Mouse (Mus musculus): Measurements from ENCODE around the gene Dtnbp1. TPM values are rescaled to one million over a fixed set of nuclear protein-coding genes. Genes with fewer than 3 reads are reported as not detected.

The Dtnbp1 gene
- total RNA-seq, 2 experiments from 2014 or later = 55.4 to 67.5 TPM

DNA sequence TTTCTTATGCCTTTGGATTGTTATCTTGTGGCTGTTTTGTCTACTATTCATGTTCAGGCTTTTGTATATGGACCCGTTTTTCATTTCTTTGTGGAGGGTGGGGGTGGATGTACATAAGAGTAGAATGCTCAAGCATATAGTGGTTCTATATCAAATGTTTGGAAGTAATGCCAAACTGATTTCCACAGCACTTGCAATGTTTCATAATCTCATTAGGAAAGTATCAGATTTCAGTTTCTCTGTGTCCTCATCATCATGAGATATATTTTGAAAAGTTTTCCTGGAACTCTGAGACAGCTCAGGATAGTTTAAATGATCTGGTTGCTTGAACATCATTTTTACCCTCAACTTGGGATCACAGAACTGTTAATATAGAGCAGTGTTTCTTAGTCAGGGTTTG, 27.8 kb upstream of the Dtnbp1 start:
- no peak for DNase-seq
- intact Hi-C loops (cut with DNase I) = loop anchor here (2.0 to 5.0 kb wide), 3 partner anchors 363 to 447 kb away; no protein-coding TSS in a partner anchor
- no peak for TF ChIP-seq CTCF (IDR thresholded peaks at IDR 0.05)
- Histone ChIP-seq H3K27ac (no peak overlapping the region), H3K4me3 (no peak overlapping the region)

- intact Hi-C loops (cut with DNase I) = no loop called here
- H3K4me3 ChIP-seq = no peak overlapping the region
- H3K27ac ChIP-seq = no peak overlapping the region
- no peak for DNase-seq
- TF ChIP-seq CTCF (IDR thresholded peaks at IDR 0.05) = no peak
Measured at GRCm38 (mm10) chr13:45026291-45026690, 24.3 kb upstream of the Dtnbp1 start.

GRCm38 (mm10) chr13:45024821-45025220, 22.9 kb upstream of the Dtnbp1 start:
- intact Hi-C loops (cut with DNase I) = no loop called here
- H3K4me3 ChIP-seq = no peak overlapping the region
- TF ChIP-seq CTCF (IDR thresholded peaks at IDR 0.05) = no peak
- no peak overlapping the region for H3K27ac ChIP-seq
- no peak for DNase-seq

DNA sequence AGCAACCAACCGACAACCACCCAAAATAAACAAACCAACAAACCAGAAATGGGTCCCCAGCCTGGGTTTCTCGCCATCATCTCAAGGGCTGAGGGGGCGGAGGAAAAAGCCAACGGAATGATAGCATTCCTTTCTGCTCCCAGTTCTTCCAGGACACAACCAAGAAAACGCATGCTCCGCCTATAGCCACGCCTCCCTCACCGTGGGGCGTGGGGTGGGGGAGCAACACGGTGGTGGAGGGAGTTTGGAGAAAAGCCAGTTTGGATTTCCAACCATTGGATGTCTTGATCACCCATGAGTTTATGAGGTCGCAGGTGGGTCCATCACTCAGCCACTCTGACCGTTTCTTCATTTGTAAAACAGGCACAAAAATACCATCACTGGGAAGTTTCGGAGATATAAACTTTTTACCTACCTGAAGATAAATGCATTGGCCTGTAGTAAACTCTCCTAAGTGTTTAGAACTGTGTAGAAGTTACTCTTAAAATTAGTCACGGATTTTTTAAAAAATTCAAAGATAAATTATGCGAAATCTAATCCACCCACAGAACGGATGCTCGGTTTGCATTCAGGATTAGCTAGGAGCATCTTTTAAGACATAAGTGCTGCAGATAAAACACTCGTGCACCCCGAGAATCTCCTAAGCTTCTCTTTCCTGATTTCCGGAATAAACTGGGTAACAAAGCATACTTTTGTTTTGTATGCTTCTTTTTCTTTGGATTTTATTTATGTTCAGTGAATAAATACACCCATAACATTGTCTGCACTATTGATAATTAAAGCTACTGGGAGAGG, 21.6 kb upstream of the Dtnbp1 start:
- no peak for TF ChIP-seq CTCF (IDR thresholded peaks at IDR 0.05)
- intact Hi-C loops (cut with DNase I) = no loop called here
- no peak for DNase-seq
- H3K4me3 ChIP-seq = no peak overlapping the region
- H3K27ac ChIP-seq = no peak overlapping the region

GRCm38 (mm10) chr13:45008150-45008549, 6.2 kb upstream of the Dtnbp1 start:
- Histone ChIP-seq H3K4me3 (no peak overlapping the region), H3K27ac (no peak overlapping the region)
- TF ChIP-seq CTCF (IDR thresholded peaks at IDR 0.05) = peak; percentile 58
- intact Hi-C loops (cut with DNase I) = no loop called here
- DNase-seq = no peak

- Histone ChIP-seq H3K4me3 (no peak overlapping the region), H3K27ac (no peak overlapping the region)
- TF ChIP-seq CTCF (IDR thresholded peaks at IDR 0.05) = no peak
- DNase-seq = no peak
- intact Hi-C loops (cut with DNase I) = no loop called here
Measured at GRCm38 (mm10) chr13:45007726-45008125, 5.8 kb upstream of the Dtnbp1 start.

DNA sequence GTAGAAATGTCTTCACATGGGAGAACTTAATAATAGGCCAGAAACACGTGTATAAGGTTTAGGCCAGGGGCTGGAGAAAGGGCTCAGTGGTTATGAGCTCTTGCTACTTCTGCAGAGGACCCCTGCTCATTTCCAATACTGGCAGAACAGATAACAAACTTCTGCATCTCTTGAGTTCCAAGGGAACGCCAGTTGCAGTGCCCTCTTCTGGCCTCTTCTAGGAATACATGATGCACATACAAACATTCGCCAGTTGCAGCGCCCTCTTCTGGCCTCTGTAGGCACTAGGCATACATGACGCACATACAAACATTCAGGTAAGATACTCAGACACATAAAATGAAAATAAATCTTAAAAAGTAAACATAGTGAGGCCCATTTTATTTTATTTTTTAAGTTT, 4.5 kb upstream of the Dtnbp1 start:
- H3K4me3 ChIP-seq = no peak overlapping the region
- intact Hi-C loops (cut with DNase I) = no loop called here
- DNase-seq = no peak
- peak overlapping the region; percentile 54; the same call in 1 of the 2 replicates for H3K27ac ChIP-seq
- peak; percentile 27; the same call in 1 of the 2 replicates for TF ChIP-seq CTCF (IDR thresholded peaks at IDR 0.05)

GRCm38 (mm10) chr13:45005861-45006260, 3.9 kb upstream of the Dtnbp1 start:
- H3K27ac ChIP-seq = peak overlapping the region; percentile 54; the same call in 1 of the 2 replicates
- intact Hi-C loops (cut with DNase I) = no loop called here
- DNase-seq = peak; percentile 58
- no peak for TF ChIP-seq CTCF (IDR thresholded peaks at IDR 0.05)
- H3K4me3 ChIP-seq = no peak overlapping the region

- no peak overlapping the region for H3K4me3 ChIP-seq
- intact Hi-C loops (cut with DNase I) = no loop called here
- TF ChIP-seq CTCF (IDR thresholded peaks at IDR 0.05) = no peak
- no peak overlapping the region for H3K27ac ChIP-seq
- peak; percentile 39 for DNase-seq
Measured at GRCm38 (mm10) chr13:45004987-45005592, 3.1 kb upstream of the Dtnbp1 start.

GRCm38 (mm10) chr13:45003026-45003425, 1.1 kb upstream of the Dtnbp1 start:
- no peak for DNase-seq
- Histone ChIP-seq H3K27ac (no peak overlapping the region), H3K4me3 (no peak overlapping the region)
- no peak for TF ChIP-seq CTCF (IDR thresholded peaks at IDR 0.05)
- intact Hi-C loops (cut with DNase I) = no loop called here

- intact Hi-C loops (cut with DNase I) = no loop called here
- TF ChIP-seq CTCF (IDR thresholded peaks at IDR 0.05) = no peak
- DNase-seq = peak; percentile 92
- peak overlapping the region; percentile 98 for H3K27ac ChIP-seq
- peak overlapping the region; percentile 94 for H3K4me3 ChIP-seq
Measured at GRCm38 (mm10) chr13:45001228-45001910, 578 bp downstream of the Dtnbp1 start.

GRCm38 (mm10) chr13:45000836-45001227, 1.1 kb downstream of the Dtnbp1 start:
- intact Hi-C loops (cut with DNase I) = no loop called here
- Histone ChIP-seq H3K27ac (peak overlapping the region; percentile 98), H3K4me3 (peak overlapping the region; percentile 94)
- DNase-seq = peak; percentile 46
- TF ChIP-seq CTCF (IDR thresholded peaks at IDR 0.05) = peak; percentile 37

- intact Hi-C loops (cut with DNase I) = no loop called here
- no peak for TF ChIP-seq CTCF (IDR thresholded peaks at IDR 0.05)
- H3K4me3 ChIP-seq = no peak overlapping the region
- no peak overlapping the region for H3K27ac ChIP-seq
- DNase-seq = no peak
Measured at GRCm38 (mm10) chr13:44999211-44999610, 2.7 kb downstream of the Dtnbp1 start.
